Mouse (Mus musculus) adrenal gland, postnatal 0 days (tissue): ENCODE data around the gene Zcchc4. TPM values are rescaled to one million over a fixed set of nuclear protein-coding genes. Genes with fewer than 3 reads are reported as not detected.

Experiments used
- polyA plus RNA-seq: library from polyadenylated mRNA; unstranded; fragments of >200 nt; fragmentation: Nextera tagmentation; extraction: Ambion mirVana; gene quantifications from 2 replicates; pipeline ENCODE4 v1.2.1, GENCODE M21; 2015

Zcchc4 gene
- 8.7 and 12.4 TPM in 2 replicates for polyA plus RNA-seq

DNA sequence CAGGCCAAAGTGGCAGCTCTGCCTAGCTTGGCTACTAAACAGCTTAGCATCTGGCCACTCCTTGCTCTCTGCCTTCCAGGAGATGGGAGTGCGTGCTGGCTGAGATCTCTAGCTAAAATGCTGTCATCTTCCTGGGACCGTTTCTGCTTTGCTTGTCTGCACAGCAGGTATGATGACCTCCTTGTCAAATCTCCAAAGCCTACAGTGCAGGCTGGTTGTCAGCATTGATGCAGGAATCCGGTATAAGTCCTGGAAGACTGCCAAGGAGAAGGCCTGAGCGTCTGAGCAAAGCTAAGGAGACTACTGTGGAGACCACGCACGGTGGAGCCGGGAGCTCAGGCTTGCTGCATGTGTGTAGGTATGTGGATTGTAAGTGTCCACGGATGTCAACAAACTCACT, at the start of gene Zcchc4:
Zcchc4 (plus strand) TSS at position 173 of the 400 bp plus-strand sequence.

DNA sequence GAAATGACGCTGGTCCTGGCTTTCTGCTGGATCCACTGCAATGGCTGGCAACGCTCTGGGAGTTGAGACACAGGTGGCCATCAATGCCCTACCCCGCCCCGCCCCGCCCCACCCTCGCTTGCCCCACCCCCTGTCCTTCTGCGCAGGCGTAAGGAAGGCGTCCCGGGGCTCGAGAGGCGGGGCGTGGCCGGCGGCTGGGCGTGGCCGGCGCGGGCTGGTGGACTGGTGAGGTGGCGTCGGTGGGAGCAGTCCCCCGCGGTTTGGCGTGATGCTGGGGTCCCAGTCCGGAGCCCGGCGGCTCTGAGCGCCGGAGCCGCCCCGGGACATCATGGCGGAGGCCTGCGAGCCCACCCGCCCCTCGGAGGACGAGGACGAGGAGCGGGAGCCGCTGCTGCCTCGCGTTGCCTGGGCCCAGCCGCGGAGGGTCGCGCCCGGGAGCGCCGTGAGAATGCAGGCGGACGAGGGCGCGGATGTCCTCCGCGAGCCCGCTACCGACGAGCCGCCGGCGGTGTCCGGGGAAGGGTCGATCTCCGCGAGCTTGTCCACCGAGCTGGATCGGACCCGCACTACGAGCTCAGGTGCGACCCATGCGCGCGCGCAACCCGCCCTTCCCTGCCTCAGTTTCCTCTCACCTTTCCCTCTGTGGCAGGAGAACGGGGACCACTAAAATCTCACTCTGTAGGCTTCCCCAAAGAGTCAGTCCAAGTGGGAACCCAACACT, 33.7 kb upstream of the Zcchc4 start, which contains the start of gene Pi4k2b:
Pi4k2b (plus strand) TSS at position 184 of the 721 bp plus-strand sequence.

DNA sequence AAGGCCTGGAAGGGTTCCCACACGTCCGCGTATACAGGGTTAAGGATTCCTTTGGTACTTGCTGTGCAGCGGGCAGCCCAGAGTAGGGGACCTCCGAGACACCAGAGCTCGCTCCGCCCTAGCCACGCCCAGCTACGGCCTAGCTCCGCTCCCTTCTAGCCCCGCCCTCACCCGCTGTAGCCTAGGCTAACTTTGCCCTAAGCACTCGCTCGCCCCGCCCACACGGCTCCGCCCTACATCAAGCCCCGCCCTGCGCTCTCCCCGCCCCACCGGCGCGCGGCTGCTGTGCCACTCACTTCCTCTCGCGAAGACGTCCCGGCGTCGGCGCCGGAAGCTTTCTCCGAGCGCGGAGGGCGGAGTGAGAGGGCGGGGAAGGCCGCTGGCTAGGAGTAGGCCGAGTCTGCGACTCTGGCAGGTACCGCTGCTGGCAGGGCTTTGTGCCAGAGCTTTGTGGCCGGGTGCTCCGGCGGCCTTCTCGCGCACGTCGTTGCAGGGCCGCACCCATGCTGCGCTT, 58.6 kb downstream of the Zcchc4 start, which contains the start of gene Anapc4:
Anapc4 (plus strand) TSS at position 252 of the 514 bp plus-strand sequence.

Other genes starting within 250 kb of the Zcchc4 start
- 2.0 and 2.7 TPM in 2 replicates for gene Lgi2, start 208.9 kb upstream of the Zcchc4 start, polyA plus RNA-seq
- 3.8 and 5.4 TPM in 2 replicates for gene Sepsecs, start 105.7 kb upstream of the Zcchc4 start, polyA plus RNA-seq
- 9.3 and 12.2 TPM in 2 replicates for gene Pi4k2b, start 33.8 kb upstream of the Zcchc4 start, polyA plus RNA-seq
- gene Anapc4, start 58.6 kb downstream of the Zcchc4 start, polyA plus RNA-seq: 67.3 and 86.9 TPM in 2 replicates